Mouse (Mus musculus): ENCODE measurements around the gene Cyp4f39. TPM values are rescaled to one million over a fixed set of nuclear protein-coding genes. Genes with fewer than 3 reads are reported as not detected.

The Cyp4f39 gene
- total RNA-seq, 1 experiment = 2.8 TPM

- H3K27ac ChIP-seq (ENCODE audit: insufficient read depth, low read depth, low read length, poor library complexity, severe bottlenecking) = no peak overlapping the region
- TF ChIP-seq ZNF384 (IDR thresholded peaks at IDR 0.05; ENCODE audit: low read depth, low read length) (no peak), MAFK (IDR thresholded peaks at IDR 0.05; ENCODE audit: insufficient read depth, low read depth, low read length) (no peak), HCFC1 (IDR thresholded peaks at IDR 0.05; ENCODE audit: borderline replicate concordance, insufficient read depth, low read length) (no peak), ZC3H11A (IDR thresholded peaks at IDR 0.05; ENCODE audit: borderline replicate concordance, low read depth, low read length) (no peak), CHD2 (IDR thresholded peaks at IDR 0.05; ENCODE audit: low read depth, low read length) (no peak)
- no peak overlapping the region for H3K9ac ChIP-seq (ENCODE audit: insufficient read depth, low read depth, low read length, poor library complexity, severe bottlenecking)
- peaks cover 4 to 9% of the 10 kb centered on the region in 2 experiments; a peak in 2 of 4 replicates for H3K4me1 ChIP-seq (ENCODE audit: control insufficient read depth in 2 of 2, insufficient read depth in 2 of 2, low read length in 2 of 2, poor library complexity in 1 of 2)
- no peaks in the 10 kb centered on the region for H3K9me3 ChIP-seq (ENCODE audit: control insufficient read depth, insufficient read depth, low read depth, low read length)
- in situ Hi-C loops (cut with MboI; ENCODE audit: low sequenced_read_pairs in 2 of 2, unreplicated experiment in 2 of 2) = no loop called here
- H3K36me3 ChIP-seq (ENCODE audit: control insufficient read depth, insufficient read depth, low read length, poor library complexity, severe bottlenecking) = no peaks in the 10 kb centered on the region
- DNase-seq (ENCODE audit: low read depth, low spot score) = no peak
- no peak overlapping the region for H3K4me3 ChIP-seq (ENCODE audit: insufficient read depth in 1 of 2, low read depth in 1 of 2, low read length in 2 of 2, poor library complexity in 1 of 2, severe bottlenecking in 1 of 2)
Measured at GRCm38 (mm10) chr17:32479554-32480506, 27.3 kb downstream of the Cyp4f39 start.

GRCm38 (mm10) chr17:32481766-32482165, 29.2 kb downstream of the Cyp4f39 start:
- no peak for DNase-seq (ENCODE audit: low read depth, low spot score)
- Histone ChIP-seq H3K27ac (ENCODE audit: insufficient read depth, low read depth, low read length, poor library complexity, severe bottlenecking) (no peak overlapping the region), H3K4me3 (ENCODE audit: insufficient read depth in 1 of 2, low read depth in 1 of 2, low read length in 2 of 2, poor library complexity in 1 of 2, severe bottlenecking in 1 of 2) (peak overlapping the region; percentile 14 to 53; a peak in 3 of 4 replicates), H3K36me3 (ENCODE audit: control insufficient read depth, insufficient read depth, low read length, poor library complexity, severe bottlenecking) (no peaks in the 10 kb centered on the region), H3K4me1 (ENCODE audit: control insufficient read depth in 2 of 2, insufficient read depth in 2 of 2, low read length in 2 of 2, poor library complexity in 1 of 2) (peaks cover 4 to 9% of the 10 kb centered on the region in 2 experiments; a peak in 2 of 4 replicates), H3K9me3 (ENCODE audit: control insufficient read depth, insufficient read depth, low read depth, low read length) (no peaks in the 10 kb centered on the region), H3K9ac (ENCODE audit: insufficient read depth, low read depth, low read length, poor library complexity, severe bottlenecking) (peak overlapping the region; percentile 44; the same call in 1 of the 2 replicates)
- TF ChIP-seq ZNF384 (IDR thresholded peaks at IDR 0.05; ENCODE audit: low read depth, low read length) (no peak), ZC3H11A (IDR thresholded peaks at IDR 0.05; ENCODE audit: borderline replicate concordance, low read depth, low read length) (no peak), HCFC1 (IDR thresholded peaks at IDR 0.05; ENCODE audit: borderline replicate concordance, insufficient read depth, low read length) (no peak), CHD2 (IDR thresholded peaks at IDR 0.05; ENCODE audit: low read depth, low read length) (no peak)
- in situ Hi-C loops (cut with MboI; ENCODE audit: low sequenced_read_pairs in 2 of 2, unreplicated experiment in 2 of 2) = no loop called here

GRCm38 (mm10) chr17:32483200-32483599, 30.7 kb downstream of the Cyp4f39 start:
- Histone ChIP-seq H3K27ac (ENCODE audit: insufficient read depth, low read depth, low read length, poor library complexity, severe bottlenecking) (no peak overlapping the region), H3K9me3 (ENCODE audit: control insufficient read depth, insufficient read depth, low read depth, low read length) (no peaks in the 10 kb centered on the region), H3K4me3 (ENCODE audit: insufficient read depth in 1 of 2, low read depth in 1 of 2, low read length in 2 of 2, poor library complexity in 1 of 2, severe bottlenecking in 1 of 2) (peak overlapping the region; percentile 26 to 65; a peak in 3 of 4 replicates), H3K36me3 (ENCODE audit: control insufficient read depth, insufficient read depth, low read length, poor library complexity, severe bottlenecking) (no peaks in the 10 kb centered on the region), H3K9ac (ENCODE audit: insufficient read depth, low read depth, low read length, poor library complexity, severe bottlenecking) (peak overlapping the region; percentile 59; the same call in 1 of the 2 replicates), H3K4me1 (ENCODE audit: control insufficient read depth in 2 of 2, insufficient read depth in 2 of 2, low read length in 2 of 2, poor library complexity in 1 of 2) (peaks cover 4 to 9% of the 10 kb centered on the region in 2 experiments; a peak in 2 of 4 replicates)
- in situ Hi-C loops (cut with MboI; ENCODE audit: low sequenced_read_pairs in 2 of 2, unreplicated experiment in 2 of 2) = no loop called here
- TF ChIP-seq HCFC1 (IDR thresholded peaks at IDR 0.05; ENCODE audit: borderline replicate concordance, insufficient read depth, low read length) (no peak), ZC3H11A (IDR thresholded peaks at IDR 0.05; ENCODE audit: borderline replicate concordance, low read depth, low read length) (no peak), ZNF384 (IDR thresholded peaks at IDR 0.05; ENCODE audit: low read depth, low read length) (no peak)
- peak; percentile 64 for DNase-seq (ENCODE audit: low read depth, low spot score)

- Histone ChIP-seq H3K27ac (ENCODE audit: insufficient read depth, low read depth, low read length, poor library complexity, severe bottlenecking) (no peak overlapping the region), H3K9ac (ENCODE audit: insufficient read depth, low read depth, low read length, poor library complexity, severe bottlenecking) (peak overlapping the region; percentile 28)
- DNase-seq (ENCODE audit: low read depth, low spot score) = peak; percentile 83
Measured at GRCm38 (mm10) chr17:32492349-32492980, 39.9 kb downstream of the Cyp4f39 start.

More at GRCm38 (mm10) chr17:32492349-32492980, 39.9 kb downstream of the Cyp4f39 start:
- Histone ChIP-seq H3K4me1 (ENCODE audit: control insufficient read depth in 2 of 2, insufficient read depth in 2 of 2, low read length in 2 of 2, poor library complexity in 1 of 2) (no peaks in the 10 kb centered on the region), H3K4me3 (ENCODE audit: insufficient read depth in 1 of 2, low read depth in 1 of 2, low read length in 2 of 2, poor library complexity in 1 of 2, severe bottlenecking in 1 of 2) (peak overlapping the region; percentile 64 to 66), H3K9me3 (ENCODE audit: control insufficient read depth, insufficient read depth, low read depth, low read length) (no peaks in the 10 kb centered on the region), H3K36me3 (ENCODE audit: control insufficient read depth, insufficient read depth, low read length, poor library complexity, severe bottlenecking) (no peaks in the 10 kb centered on the region)
- TF ChIP-seq CHD2 (IDR thresholded peaks at IDR 0.05; ENCODE audit: low read depth, low read length) = no peak
- TF ChIP-seq ZNF384 (IDR thresholded peaks at IDR 0.05; ENCODE audit: low read depth, low read length) = no peak
- no peak for TF ChIP-seq ZC3H11A (IDR thresholded peaks at IDR 0.05; ENCODE audit: borderline replicate concordance, low read depth, low read length)
- TF ChIP-seq MAFK (IDR thresholded peaks at IDR 0.05; ENCODE audit: insufficient read depth, low read depth, low read length) = no peak
- no peak for TF ChIP-seq HCFC1 (IDR thresholded peaks at IDR 0.05; ENCODE audit: borderline replicate concordance, insufficient read depth, low read length)
- in situ Hi-C loops (cut with MboI; ENCODE audit: low sequenced_read_pairs in 2 of 2, unreplicated experiment in 2 of 2) = loop anchor here in 1 of 2 experiments (10.0 kb wide), 1 partner anchor 148 kb away; no protein-coding TSS in a partner anchor

Data from ES-E14 (cell line).